Mouse (Mus musculus) olfactory bulb, adult 2 months (tissue): ENCODE data around the gene Ptrh2.

Source experiments
- CTCF ChIP-seq: fragments of 200-500 bp; IDR thresholded peaks from 2 replicates; pipeline ENCODE4 v1.5.1; 2012; ENCODE audit warnings: low read depth, mild to moderate bottlenecking, low read length, moderate library complexity; ENCODE audit not compliant: insufficient read depth
- POLR2A ChIP-seq: fragments of 200-500 bp; IDR thresholded peaks from 2 replicates; pipeline ENCODE4 v1.6.1; 2012; ENCODE audit warnings: mild to moderate bottlenecking, low read depth, low read length, moderate library complexity; ENCODE audit not compliant: insufficient read depth

- no peak for TF ChIP-seq CTCF
- no peak for TF ChIP-seq POLR2A
Observed at GRCm38 (mm10) chr11:86701151-86701550, 17.4 kb downstream of the Ptrh2 start.
